Mouse (Mus musculus) midbrain, embryonic 16.5 days (tissue): ENCODE measurements around the gene Astl. TPM values are rescaled to one million over a fixed set of nuclear protein-coding genes. Genes with fewer than 3 reads are reported as not detected.
"Not testable (repeated sequence)": the region's sequence is repeated elsewhere in the genome, so short reads cannot be mapped to it uniquely, and the experiment has no call there.

Source experiments
- ATAC-seq: fragments of 200-750 bp; cut with Nextera tagmentation; 2 replicates; pipeline ENCODE4 v1.8.0; 2017; ENCODE audit warnings: moderate TSS enrichment
- H3K27ac ChIP-seq: fragments of 300-500 bp; sonication (generic); 2 replicates; pipeline ENCODE4 v1.5.1; 2014; ENCODE audit warnings: mild to moderate bottlenecking, low read length, mixed read lengths
- H3K27me3 ChIP-seq: fragments of 300-500 bp; sonication (generic); 2 replicates; pipeline ENCODE4 v1.6.1; 2014; ENCODE audit warnings: low read depth, low read length, mixed read lengths; ENCODE audit not compliant: control insufficient read depth, insufficient read depth
- H3K36me3 ChIP-seq: fragments of 300-500 bp; sonication (generic); 2 replicates; pipeline ENCODE4 v1.6.1; 2014; ENCODE audit warnings: mild to moderate bottlenecking, low read length, moderate library complexity, mixed read lengths; ENCODE audit not compliant: control insufficient read depth, insufficient read depth
- H3K4me1 ChIP-seq: fragments of 300-500 bp; sonication (generic); 2 replicates; pipeline ENCODE4 v1.6.1; 2014; ENCODE audit warnings: mild to moderate bottlenecking, low read length, mixed read lengths; ENCODE audit not compliant: control insufficient read depth, insufficient read depth
- H3K4me2 ChIP-seq: fragments of 300-500 bp; sonication (generic); 2 replicates; pipeline ENCODE4 v1.6.1; 2014; ENCODE audit warnings: mild to moderate bottlenecking, low read length, mixed read lengths
- H3K4me3 ChIP-seq: fragments of 300-500 bp; sonication (generic); 2 replicates; pipeline ENCODE4 v1.5.1; 2014; ENCODE audit warnings: low read depth, mild to moderate bottlenecking, low read length, moderate library complexity, mixed read lengths
- H3K9ac ChIP-seq: fragments of 300-500 bp; sonication (generic); 2 replicates; pipeline ENCODE4 v1.6.1; 2014; ENCODE audit warnings: low read depth, low read length, mixed read lengths
- H3K9me3 ChIP-seq: fragments of 300-500 bp; sonication (generic); replicated peaks from 2 replicates; pipeline ENCODE4 v1.6.1; 2014; ENCODE audit warnings: mild to moderate bottlenecking, low read length, mixed read lengths; ENCODE audit not compliant: control insufficient read depth, poor library complexity, severe bottlenecking
- WGBS: fragments of 180-500 bp; shearing (Covaris S2); extraction: QIAGEN DNeasy Blood & Tissue Kit; methylation state at CpG from one replicate; pipeline ENCODE4 v1.1.7; 2014; 5-methylcytosine and 5-hydroxymethylcytosine counted together
- polyA plus RNA-seq: library from polyadenylated mRNA; unstranded; fragments of >200 nt; fragmentation: Nextera tagmentation; extraction: Ambion mirVana; gene quantifications from 2 replicates; pipeline ENCODE4 v1.2.1, GENCODE M21; 2015

Astl gene
- polyA plus RNA-seq: not detected in 2 replicates

DNA sequence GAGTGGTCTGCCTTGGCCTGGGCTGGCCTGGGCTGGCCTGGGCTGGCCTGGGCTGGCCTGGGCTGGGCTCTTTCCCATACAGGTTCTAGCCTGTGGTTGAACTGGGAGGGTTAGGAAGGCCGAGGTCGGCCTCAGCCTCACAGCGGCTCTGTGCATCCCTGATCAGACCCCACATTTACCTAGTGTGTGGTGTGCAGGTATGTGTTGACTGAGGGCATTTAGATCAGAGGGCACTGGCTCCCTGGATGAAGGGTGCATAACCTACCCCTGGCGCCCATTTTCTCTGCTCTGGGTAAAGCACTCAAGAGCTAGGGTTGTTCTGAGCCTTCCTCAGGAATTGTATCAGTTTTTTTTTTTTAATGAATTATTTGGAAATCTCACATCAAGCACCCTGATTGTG is at the start of gene Astl:
Astl (plus strand) TSS at position 224 of the 400 bp plus-strand sequence.
- Histone ChIP-seq H3K4me1 (peaks cover 6% of the 10 kb centered on the region; the same call in 1 of the 2 replicates), H3K4me3 (no peak within 1 kb of the TSS), H3K9me3 (no peaks in the 10 kb centered on the region), H3K9ac (no peak within 1 kb of the TSS), H3K27me3 (peaks cover 19% of the 10 kb centered on the region), H3K4me2 (peak within 1 kb of the TSS; percentile 93; the same call in 1 of the 2 replicates), H3K27ac (no peak within 1 kb of the TSS), H3K36me3 (no peaks in the 10 kb centered on the region)
- WGBS: 93% methylated on average over 4 of the region's 4 CpGs
- ATAC-seq: no peak

DNA sequence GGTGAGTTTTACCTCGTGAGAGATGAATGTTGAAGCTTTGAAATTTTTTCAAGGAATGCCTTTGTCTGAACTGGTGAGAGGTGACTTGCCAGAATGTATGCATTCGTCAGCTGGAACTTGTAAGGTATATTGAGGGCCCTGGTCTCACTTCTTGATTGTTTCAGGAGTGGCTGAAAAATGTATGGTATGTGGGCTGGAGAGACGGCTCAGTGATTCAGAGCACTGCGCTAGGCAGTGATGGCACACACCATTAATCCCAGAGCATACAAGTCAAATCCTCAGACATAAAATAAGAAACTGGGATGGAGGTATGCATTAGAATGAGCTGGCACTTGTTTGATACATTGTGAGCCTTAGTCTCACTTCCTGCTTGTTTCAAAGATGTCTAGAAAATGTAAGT is 46.2 kb upstream of the Astl start:
- H3K27me3 ChIP-seq: no peaks in the 10 kb centered on the region
- H3K4me2 ChIP-seq: no peak overlapping the region
- no peak overlapping the region for H3K4me3 ChIP-seq
- H3K9ac ChIP-seq: no peak overlapping the region
- WGBS: 89% methylated on average over 4 of the region's 4 CpGs
- H3K4me1 ChIP-seq: no peaks in the 10 kb centered on the region
- no peak overlapping the region for H3K27ac ChIP-seq
- no peaks in the 10 kb centered on the region for H3K9me3 ChIP-seq
- ATAC-seq: no peak
- peaks cover 39% of the 10 kb centered on the region for H3K36me3 ChIP-seq

DNA sequence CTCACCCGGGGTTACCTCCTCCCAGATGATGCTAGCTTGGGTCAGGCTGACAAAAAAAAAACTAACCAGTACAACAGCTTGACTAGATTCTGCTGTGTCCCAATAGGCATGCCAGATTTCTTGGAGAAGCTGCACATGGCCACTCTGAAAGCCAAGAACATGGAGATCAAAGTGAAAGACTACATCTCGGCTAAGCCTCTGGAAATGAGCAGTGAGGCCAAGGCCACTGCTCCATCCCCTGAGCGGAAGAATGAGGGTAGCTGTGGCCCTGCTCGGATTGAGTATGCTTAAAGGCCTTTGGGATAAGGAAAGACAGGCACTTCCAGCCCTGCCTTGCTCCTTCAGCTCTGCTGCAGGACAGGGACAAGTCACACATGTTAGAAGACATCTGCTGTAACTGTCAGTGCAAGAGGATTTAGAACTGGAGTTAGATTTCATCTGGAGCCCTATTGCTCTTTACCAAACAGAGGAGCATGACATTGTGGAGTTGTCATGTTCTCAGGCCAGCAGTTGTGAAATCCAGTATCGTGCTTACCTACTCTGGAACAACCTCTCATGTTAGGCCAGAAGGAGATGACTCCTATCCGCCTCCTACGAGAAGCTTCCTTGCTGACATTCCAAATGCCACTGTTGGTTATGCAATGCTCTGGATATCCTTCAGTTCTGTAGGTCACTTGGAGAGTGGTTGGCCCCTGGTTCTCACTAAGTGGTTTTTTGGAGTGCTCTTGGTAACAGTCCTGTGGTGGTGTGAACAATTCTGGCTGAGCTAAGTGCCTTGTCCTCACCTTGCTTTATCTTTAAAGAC is 41.2 kb upstream of the Astl start:
- Histone ChIP-seq H3K9me3 (no peaks in the 10 kb centered on the region), H3K9ac (no peak overlapping the region), H3K4me2 (no peak overlapping the region), H3K4me1 (no peaks in the 10 kb centered on the region), H3K4me3 (no peak overlapping the region), H3K36me3 (peaks cover 44% of the 10 kb centered on the region), H3K27me3 (no peaks in the 10 kb centered on the region), H3K27ac (no peak overlapping the region)
- WGBS: 95% methylated on average over 7 of the region's 7 CpGs
- ATAC-seq: no peak

DNA sequence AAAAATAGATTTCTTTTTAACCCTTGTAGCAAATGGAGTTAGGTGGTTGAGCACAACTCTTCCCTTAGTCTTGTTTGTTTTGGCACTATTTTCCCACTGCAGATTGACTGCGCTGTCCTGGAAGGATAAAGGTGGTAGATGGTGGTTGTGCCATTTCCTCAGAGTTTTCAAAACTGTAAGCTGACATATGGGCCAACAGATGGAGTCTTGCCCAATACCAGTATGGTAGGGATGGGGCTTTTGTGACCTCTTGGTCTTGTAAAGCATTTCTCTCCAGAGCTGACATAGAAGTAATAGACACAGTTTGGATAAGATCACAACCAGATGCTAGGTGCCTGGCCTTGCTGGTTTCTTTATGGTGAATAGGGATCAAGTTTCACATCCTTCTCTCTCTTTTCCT is 40.4 kb upstream of the Astl start:
- H3K27me3 ChIP-seq: no peaks in the 10 kb centered on the region
- H3K36me3 ChIP-seq: peaks cover 39% of the 10 kb centered on the region
- H3K27ac ChIP-seq: no peak overlapping the region
- H3K9me3 ChIP-seq: no peaks in the 10 kb centered on the region
- H3K4me3 ChIP-seq: no peak overlapping the region
- 100% methylated on average over 1 of the region's 1 CpGs for WGBS
- H3K9ac ChIP-seq: no peak overlapping the region
- H3K4me2 ChIP-seq: no peak overlapping the region
- H3K4me1 ChIP-seq: no peaks in the 10 kb centered on the region
- no peak for ATAC-seq

DNA sequence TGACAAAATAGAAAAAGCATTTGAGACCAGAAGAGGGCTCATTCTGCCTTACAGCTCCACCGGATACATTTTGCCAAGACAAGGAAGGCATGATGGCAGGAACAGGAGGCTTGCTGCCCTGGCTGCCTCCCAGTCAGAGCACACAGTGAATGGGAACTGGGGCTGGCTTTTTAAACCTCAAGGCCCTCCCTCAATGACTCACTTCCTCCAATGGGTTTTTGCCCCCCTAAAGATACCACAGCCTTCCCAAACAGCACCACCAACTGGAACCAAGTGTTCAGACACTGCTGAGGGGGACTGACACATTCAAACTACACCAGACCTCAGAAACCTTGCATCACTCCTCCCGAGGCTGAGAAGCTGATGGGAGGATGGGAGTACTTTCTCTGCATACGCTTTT is 37.7 kb upstream of the Astl start:
- 90% methylated on average over 3 of the region's 3 CpGs for WGBS

GRCm38 (mm10) chr2:127301883-127302282 is 36.6 kb upstream of the Astl start:
- WGBS: 91% methylated on average over 3 of the region's 3 CpGs
- ATAC-seq: no peak
- peaks cover 25% of the 10 kb centered on the region for H3K36me3 ChIP-seq
- H3K4me3 ChIP-seq: no peak overlapping the region
- H3K9me3 ChIP-seq: no peaks in the 10 kb centered on the region
- H3K9ac ChIP-seq: no peak overlapping the region
- H3K27me3 ChIP-seq: no peaks in the 10 kb centered on the region
- no peak overlapping the region for H3K27ac ChIP-seq
- H3K4me1 ChIP-seq: no peaks in the 10 kb centered on the region
- no peak overlapping the region for H3K4me2 ChIP-seq

More for the DNA sequence above, 37.7 kb upstream of the Astl start:
- H3K27me3 ChIP-seq: no peaks in the 10 kb centered on the region
- no peak overlapping the region for H3K4me3 ChIP-seq
- no peak overlapping the region for H3K4me2 ChIP-seq
- H3K9ac ChIP-seq: no peak overlapping the region
- no peak for ATAC-seq
- no peaks in the 10 kb centered on the region for H3K4me1 ChIP-seq
- H3K36me3 ChIP-seq: peaks cover 29% of the 10 kb centered on the region
- no peaks in the 10 kb centered on the region for H3K9me3 ChIP-seq
- H3K27ac ChIP-seq: no peak overlapping the region

DNA sequence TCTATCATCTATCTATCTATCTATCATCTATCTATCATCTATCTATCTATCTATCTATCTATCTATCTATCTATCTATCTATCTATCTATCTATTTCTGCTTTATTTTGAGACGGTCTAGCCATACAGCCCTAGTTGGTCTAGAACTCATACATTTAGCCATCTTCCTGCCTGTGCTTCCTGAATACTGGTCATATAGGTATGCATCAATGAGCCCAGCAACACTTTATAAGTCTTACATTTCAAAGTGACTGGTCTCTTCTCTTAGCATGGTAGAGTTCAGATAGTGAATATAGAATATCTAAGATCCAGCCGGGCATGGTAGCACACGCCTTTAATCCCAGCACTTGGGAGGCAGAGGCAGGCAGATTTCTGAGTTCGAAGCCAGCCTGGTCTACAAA is 34.2 kb upstream of the Astl start:
- H3K9ac ChIP-seq, H3K27me3 ChIP-seq, H3K4me3 ChIP-seq, ATAC-seq, H3K4me1 ChIP-seq, H3K27ac ChIP-seq, H3K36me3 ChIP-seq, H3K9me3 ChIP-seq, H3K4me2 ChIP-seq: not testable (repeated sequence)
- 93% methylated on average over 4 of the region's 4 CpGs for WGBS

DNA sequence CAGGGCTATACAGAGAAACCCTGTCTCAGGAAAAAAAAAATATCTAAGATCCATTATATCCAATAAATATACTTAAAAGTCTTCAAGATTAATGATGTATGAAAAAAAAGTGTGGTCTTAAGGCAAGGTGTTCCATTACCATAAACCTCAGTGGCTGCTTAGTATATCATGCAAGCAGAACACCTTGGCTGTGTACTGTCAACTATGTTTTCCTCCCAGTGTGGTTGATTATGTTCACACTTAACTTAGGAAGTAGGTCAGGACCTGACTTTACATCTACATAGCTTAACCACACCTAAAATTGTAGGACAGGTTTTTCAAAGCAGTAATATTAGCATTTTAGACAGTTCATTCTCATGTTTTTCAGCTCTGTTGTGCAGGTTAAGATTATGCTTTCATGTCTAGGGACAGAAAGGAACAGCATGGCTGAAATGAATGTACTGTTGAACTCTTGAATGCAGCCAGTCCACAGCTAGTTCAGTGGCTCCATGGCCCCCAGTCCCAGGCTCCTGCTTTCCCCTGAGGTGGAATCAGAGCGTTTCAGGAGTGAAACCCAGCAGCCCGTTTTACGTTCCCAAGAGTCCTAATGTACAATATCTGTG is 33.7 kb upstream of the Astl start:
- Histone ChIP-seq H3K27ac (no peak overlapping the region), H3K9ac (no peak overlapping the region), H3K4me1 (no peaks in the 10 kb centered on the region), H3K4me3 (no peak overlapping the region), H3K9me3 (no peaks in the 10 kb centered on the region), H3K27me3 (no peaks in the 10 kb centered on the region), H3K36me3 (peaks cover 8% of the 10 kb centered on the region; the same call in 1 of the 2 replicates), H3K4me2 (no peak overlapping the region)
- 86% methylated on average over 3 of the region's 3 CpGs for WGBS
- no peak for ATAC-seq

DNA sequence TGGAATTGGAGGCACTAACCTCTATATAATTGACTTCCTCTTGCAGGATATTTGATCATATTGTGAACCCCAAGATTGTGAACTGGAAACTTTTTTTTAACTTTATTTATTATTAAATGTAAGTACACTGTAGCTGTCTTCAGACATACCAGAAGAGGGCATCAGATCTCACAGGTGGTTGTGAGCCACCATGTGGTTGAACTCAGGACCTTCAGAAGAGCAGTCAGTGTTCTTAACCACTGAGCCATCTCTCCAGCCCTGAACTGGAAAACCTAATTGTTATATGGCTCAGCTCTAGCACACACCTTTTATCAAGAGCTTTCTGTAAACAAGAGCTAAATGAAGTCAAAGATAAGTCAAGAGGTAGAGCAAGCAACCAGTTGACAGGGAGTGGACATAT is 32.3 kb upstream of the Astl start:
- no peak overlapping the region for H3K4me2 ChIP-seq
- no peaks in the 10 kb centered on the region for H3K9me3 ChIP-seq
- no peaks in the 10 kb centered on the region for H3K27me3 ChIP-seq
- no peak overlapping the region for H3K4me3 ChIP-seq
- no peak overlapping the region for H3K9ac ChIP-seq
- ATAC-seq: no peak
- H3K27ac ChIP-seq: no peak overlapping the region
- no peaks in the 10 kb centered on the region for H3K4me1 ChIP-seq
- no peaks in the 10 kb centered on the region for H3K36me3 ChIP-seq
